Mouse (Mus musculus): Measurements from ENCODE around the gene Tspan3. TPM values are rescaled to one million over a fixed set of nuclear protein-coding genes. Genes with fewer than 3 reads are reported as not detected.
A peak's percentile ranks its signal among the peaks of the same experiment; 100 is the strongest.

Tspan3 gene
- polyA plus RNA-seq, 1 experiment: 135 TPM

DNA sequence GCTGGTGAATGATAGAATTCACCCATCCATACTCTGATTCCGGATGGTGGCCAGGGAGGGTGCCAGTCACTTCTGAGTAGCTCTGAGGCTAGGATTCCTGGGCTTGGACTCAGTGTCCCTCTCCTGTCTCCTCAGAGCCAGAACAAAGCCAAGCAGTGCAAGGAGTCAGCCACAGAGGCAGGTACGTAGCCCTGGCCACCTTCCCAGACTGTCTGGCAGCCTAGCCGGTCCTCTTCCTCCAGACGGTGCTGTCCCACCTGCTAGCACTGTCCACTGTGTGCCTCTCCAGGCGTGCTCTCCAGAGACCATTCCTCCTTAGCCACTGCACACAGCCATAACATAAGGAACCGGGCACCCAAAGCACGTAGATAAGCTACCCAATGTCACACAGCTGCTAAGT, 41.7 kb downstream of the Tspan3 start:
- Histone ChIP-seq H3K36me3 (ENCODE audit: control insufficient read depth, insufficient read depth) (no peaks in the 10 kb centered on the region), H3K4me2 (ENCODE audit: low read depth) (no peak overlapping the region), H3K79me2 (ENCODE audit: control insufficient read depth, insufficient read depth) (no peaks in the 10 kb centered on the region), H3K4me3 (no peak overlapping the region), H3K27me3 (ENCODE audit: control insufficient read depth, insufficient read depth, insufficient read length) (no peaks in the 10 kb centered on the region), H3ac (ENCODE audit: control insufficient read depth, insufficient read length) (no peak overlapping the region)
- TF ChIP-seq MAX (IDR thresholded peaks at IDR 0.05; ENCODE audit: low read depth): no peak
- no peak for TF ChIP-seq POLR2AphosphoS2 (IDR thresholded peaks at IDR 0.05; ENCODE audit: insufficient read length, low read depth)
- TF ChIP-seq MYOD1 (IDR thresholded peaks at IDR 0.05; ENCODE audit: control insufficient read depth in 1 of 3, insufficient read length in 2 of 3, low read depth in 2 of 3): no peak
- no peak for TF ChIP-seq POLR2A (IDR thresholded peaks at IDR 0.05; ENCODE audit: insufficient read length, low read depth)
- no peak for TF ChIP-seq SRF (IDR thresholded peaks at IDR 0.05; ENCODE audit: control insufficient read depth, insufficient read length, low read depth)
- TF ChIP-seq TCF12 (IDR thresholded peaks at IDR 0.05; ENCODE audit: insufficient read depth, poor library complexity, severe bottlenecking): no peak
- no peak for TF ChIP-seq MYOG (IDR thresholded peaks at IDR 0.05; ENCODE audit: control insufficient read depth in 1 of 3, insufficient read depth in 1 of 3, insufficient read length in 2 of 3, low read depth in 2 of 3)

DNA sequence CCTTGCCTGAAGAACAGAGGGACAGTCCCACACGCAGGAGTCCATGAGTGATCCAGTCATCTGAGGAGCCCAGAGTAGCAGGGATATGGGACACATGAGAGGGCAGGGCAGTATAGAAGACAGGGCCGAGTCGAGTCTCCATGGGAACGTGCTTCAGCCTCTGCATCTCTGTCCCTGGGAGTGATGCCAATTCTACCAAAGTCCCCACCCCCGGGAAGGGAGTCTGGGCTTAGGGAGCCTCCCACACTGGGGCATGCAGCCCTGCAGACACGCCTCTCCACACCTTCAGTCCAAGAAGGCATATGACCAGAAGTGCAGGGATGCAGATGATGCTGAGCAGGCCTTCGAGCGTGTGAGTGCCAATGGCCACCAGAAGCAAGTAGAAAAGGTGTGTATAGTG, 42.3 kb downstream of the Tspan3 start:
- Histone ChIP-seq H3K4me3 (no peak overlapping the region), H3K27me3 (ENCODE audit: control insufficient read depth, insufficient read depth, insufficient read length) (no peaks in the 10 kb centered on the region), H3K36me3 (ENCODE audit: control insufficient read depth, insufficient read depth) (no peaks in the 10 kb centered on the region), H3K79me2 (ENCODE audit: control insufficient read depth, insufficient read depth) (no peaks in the 10 kb centered on the region), H3K4me2 (ENCODE audit: low read depth) (no peak overlapping the region), H3ac (ENCODE audit: control insufficient read depth, insufficient read length) (no peak overlapping the region)
- TF ChIP-seq MYOD1 (IDR thresholded peaks at IDR 0.05; ENCODE audit: control insufficient read depth in 1 of 3, insufficient read length in 2 of 3, low read depth in 2 of 3): no peak
- no peak for TF ChIP-seq MAX (IDR thresholded peaks at IDR 0.05; ENCODE audit: low read depth)
- TF ChIP-seq USF1 (IDR thresholded peaks at IDR 0.05; ENCODE audit: low read depth): no peak
- TF ChIP-seq POLR2AphosphoS2 (IDR thresholded peaks at IDR 0.05; ENCODE audit: insufficient read length, low read depth): no peak
- TF ChIP-seq CEBPB (IDR thresholded peaks at IDR 0.05; ENCODE audit: insufficient read depth, poor library complexity, severe bottlenecking): no peak
- TF ChIP-seq SRF (IDR thresholded peaks at IDR 0.05; ENCODE audit: control insufficient read depth, insufficient read length, low read depth): no peak
- no peak for TF ChIP-seq MYOG (IDR thresholded peaks at IDR 0.05; ENCODE audit: control insufficient read depth in 1 of 3, insufficient read depth in 1 of 3, insufficient read length in 2 of 3, low read depth in 2 of 3)
- no peak for TF ChIP-seq TCF12 (IDR thresholded peaks at IDR 0.05; ENCODE audit: insufficient read depth, poor library complexity, severe bottlenecking)

DNA sequence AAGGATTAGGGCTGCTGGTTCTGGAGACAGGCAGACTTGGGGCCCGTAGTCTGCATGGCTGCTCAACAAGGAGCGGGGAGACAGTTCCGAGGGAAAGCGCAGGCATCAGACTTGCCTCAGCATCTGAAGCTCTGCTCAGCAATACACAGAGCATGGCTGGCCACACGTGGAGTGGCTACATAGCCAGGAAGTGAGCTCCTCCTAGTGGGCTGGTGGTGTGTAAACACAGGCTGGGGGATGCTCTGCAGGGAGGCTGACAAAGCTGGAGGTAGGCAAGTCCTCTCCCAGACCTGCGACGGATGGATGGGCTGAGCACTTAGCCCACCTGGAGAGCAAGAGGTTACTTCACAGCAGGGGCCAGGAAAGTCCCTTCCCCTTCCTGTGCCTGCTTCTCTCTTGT, 44.2 kb downstream of the Tspan3 start:
- no peaks in the 10 kb centered on the region for H3K79me2 ChIP-seq (ENCODE audit: control insufficient read depth, insufficient read depth)
- no peaks in the 10 kb centered on the region for H3K27me3 ChIP-seq (ENCODE audit: control insufficient read depth, insufficient read depth, insufficient read length)
- no peak overlapping the region for H3ac ChIP-seq (ENCODE audit: control insufficient read depth, insufficient read length)
- no peak overlapping the region for H3K4me3 ChIP-seq
- peak; percentile 39 for TF ChIP-seq POLR2AphosphoS2 (IDR thresholded peaks at IDR 0.05; ENCODE audit: insufficient read length, low read depth)
- TF ChIP-seq POLR2A (IDR thresholded peaks at IDR 0.05; ENCODE audit: insufficient read length, low read depth): no peak
- no peak for TF ChIP-seq USF1 (IDR thresholded peaks at IDR 0.05; ENCODE audit: low read depth)
- H3K36me3 ChIP-seq (ENCODE audit: control insufficient read depth, insufficient read depth): no peaks in the 10 kb centered on the region
- H3K4me2 ChIP-seq (ENCODE audit: low read depth): no peak overlapping the region

GRCm38 (mm10) chr9:56119651-56120050, 45.6 kb downstream of the Tspan3 start:
- H3K36me3 ChIP-seq (ENCODE audit: control insufficient read depth, insufficient read depth): no peaks in the 10 kb centered on the region
- TF ChIP-seq POLR2AphosphoS2 (IDR thresholded peaks at IDR 0.05; ENCODE audit: insufficient read length, low read depth): no peak
- no peak for TF ChIP-seq SRF (IDR thresholded peaks at IDR 0.05; ENCODE audit: control insufficient read depth, insufficient read length, low read depth)
- no peak for TF ChIP-seq REST (IDR thresholded peaks at IDR 0.05; ENCODE audit: insufficient read depth, insufficient read length)
- TF ChIP-seq TCF12 (IDR thresholded peaks at IDR 0.05; ENCODE audit: insufficient read depth, poor library complexity, severe bottlenecking): no peak
- TF ChIP-seq MYOD1 (IDR thresholded peaks at IDR 0.05; ENCODE audit: control insufficient read depth in 1 of 3, insufficient read length in 2 of 3, low read depth in 2 of 3): no peak
- TF ChIP-seq MAX (IDR thresholded peaks at IDR 0.05; ENCODE audit: low read depth): no peak
- TF ChIP-seq E2F4 (IDR thresholded peaks at IDR 0.05; ENCODE audit: insufficient read depth): no peak
- TF ChIP-seq MYOG (IDR thresholded peaks at IDR 0.05; ENCODE audit: control insufficient read depth in 1 of 3, insufficient read depth in 1 of 3, insufficient read length in 2 of 3, low read depth in 2 of 3): no peak
- TF ChIP-seq TCF3 (IDR thresholded peaks at IDR 0.05; ENCODE audit: insufficient read length, low read depth): no peak
- no peak for TF ChIP-seq POLR2A (IDR thresholded peaks at IDR 0.05; ENCODE audit: insufficient read length, low read depth)
- TF ChIP-seq CEBPB (IDR thresholded peaks at IDR 0.05; ENCODE audit: insufficient read depth, poor library complexity, severe bottlenecking): no peak
- no peak for TF ChIP-seq USF1 (IDR thresholded peaks at IDR 0.05; ENCODE audit: low read depth)
- no peaks in the 10 kb centered on the region for H3K79me2 ChIP-seq (ENCODE audit: control insufficient read depth, insufficient read depth)
- no peak overlapping the region for H3ac ChIP-seq (ENCODE audit: control insufficient read depth, insufficient read length)
- H3K4me2 ChIP-seq (ENCODE audit: low read depth): no peak overlapping the region
- H3K4me3 ChIP-seq: no peak overlapping the region
- H3K27me3 ChIP-seq (ENCODE audit: control insufficient read depth, insufficient read depth, insufficient read length): no peaks in the 10 kb centered on the region

GRCm38 (mm10) chr9:56118582-56118981, 46.7 kb downstream of the Tspan3 start:
- Histone ChIP-seq H3K36me3 (ENCODE audit: control insufficient read depth, insufficient read depth) (no peaks in the 10 kb centered on the region), H3ac (ENCODE audit: control insufficient read depth, insufficient read length) (no peak overlapping the region), H3K27me3 (ENCODE audit: control insufficient read depth, insufficient read depth, insufficient read length) (no peaks in the 10 kb centered on the region), H3K79me2 (ENCODE audit: control insufficient read depth, insufficient read depth) (no peaks in the 10 kb centered on the region), H3K4me3 (no peak overlapping the region), H3K4me2 (ENCODE audit: low read depth) (peak overlapping the region; percentile 73)
- TF ChIP-seq MYOD1 (IDR thresholded peaks at IDR 0.05; ENCODE audit: control insufficient read depth in 1 of 3, insufficient read length in 2 of 3, low read depth in 2 of 3): peak in 1 of 3 experiments; percentile 36
- peak in 1 of 3 experiments; percentile 26 for TF ChIP-seq MYOG (IDR thresholded peaks at IDR 0.05; ENCODE audit: control insufficient read depth in 1 of 3, insufficient read depth in 1 of 3, insufficient read length in 2 of 3, low read depth in 2 of 3)
- TF ChIP-seq TCF12 (IDR thresholded peaks at IDR 0.05; ENCODE audit: insufficient read depth, poor library complexity, severe bottlenecking): no peak
